Mouse (Mus musculus): ENCODE results near the gene Nt5c2.

DNA sequence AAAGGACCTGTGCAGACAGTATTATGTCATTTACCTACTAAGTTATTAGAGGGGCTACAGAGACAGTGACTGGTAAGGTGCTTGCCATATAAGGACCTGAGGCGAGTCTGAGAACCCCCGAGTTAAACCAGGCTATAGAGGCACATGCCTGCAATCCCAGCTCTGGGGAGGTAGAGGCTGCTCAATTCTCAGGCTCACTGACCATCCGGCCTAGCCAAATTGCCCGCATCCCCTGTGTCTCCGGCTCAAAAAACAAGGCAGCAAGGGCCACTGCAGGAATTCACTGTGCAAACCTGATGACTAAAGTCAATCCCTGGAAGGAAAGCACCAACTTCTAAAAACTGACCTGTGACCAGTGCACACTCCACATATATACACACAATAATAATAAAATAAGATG, 111.6 kb downstream of the Nt5c2 start:
- TF ChIP-seq CTCF (IDR thresholded peaks at IDR 0.05; ENCODE audit: low read depth, low read length) (no peak), POLR2A (IDR thresholded peaks at IDR 0.05; ENCODE audit: insufficient read depth, low read length) (no peak)

Measured in ES-Bruce4 (cell line).